Mouse (Mus musculus) adrenal gland, adult 18-20 months (tissue): ENCODE measurements around the gene Olfr589. TPM values are rescaled to one million over a fixed set of nuclear protein-coding genes. Genes with fewer than 3 reads are reported as not detected.
"Not testable (repeated sequence)": the region's sequence is repeated elsewhere in the genome, so short reads cannot be mapped to it uniquely, and the experiment has no call there.

ENCODE experiments used
- DNase-seq, 2 experiments: peaks; one replicate each; pipeline ENCODE4 v3.0.0; 2021 to 2022; ENCODE audit warnings: low spot score in 2 of 2
- long read RNA-seq, 2 experiments: library from polyadenylated mRNA; stranded (forward); transcript quantifications; one replicate each; pipeline ENCODE4 v2.0.0; 2021
- total RNA-seq, 2 experiments: library from RNA; stranded (reverse); gene quantifications; 1 replicate in 1 of 2; 2 replicates in 1 of 2; pipeline ENCODE4 v1.2.3; 2021

Olfr589 gene
- total RNA-seq = not detected
- long read RNA-seq, experiment 1 = 0 reads
- long read RNA-seq, experiment 2 = 0 reads

DNA sequence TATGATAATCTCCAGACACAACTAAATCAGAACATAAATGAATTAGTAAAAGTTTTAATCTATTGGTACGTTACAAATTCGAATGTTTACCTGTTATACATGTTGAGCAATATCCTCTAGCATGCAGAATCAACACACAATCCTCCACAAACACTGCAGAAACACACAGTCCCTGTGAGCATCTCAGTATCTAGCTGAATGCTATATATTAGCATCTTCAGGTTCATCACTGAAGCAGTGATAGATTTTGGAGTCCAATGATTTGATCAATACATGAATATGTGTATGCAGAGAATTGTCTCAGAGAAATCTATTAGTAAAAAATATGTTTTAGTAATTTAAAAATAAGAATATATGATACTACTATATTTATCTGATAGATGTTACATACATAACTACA is at the start of gene Olfr589:
Gene Olfr589, minus strand, starts transcription at position 101 of the 400 bp plus-strand sequence.
- no peak for DNase-seq

DNA sequence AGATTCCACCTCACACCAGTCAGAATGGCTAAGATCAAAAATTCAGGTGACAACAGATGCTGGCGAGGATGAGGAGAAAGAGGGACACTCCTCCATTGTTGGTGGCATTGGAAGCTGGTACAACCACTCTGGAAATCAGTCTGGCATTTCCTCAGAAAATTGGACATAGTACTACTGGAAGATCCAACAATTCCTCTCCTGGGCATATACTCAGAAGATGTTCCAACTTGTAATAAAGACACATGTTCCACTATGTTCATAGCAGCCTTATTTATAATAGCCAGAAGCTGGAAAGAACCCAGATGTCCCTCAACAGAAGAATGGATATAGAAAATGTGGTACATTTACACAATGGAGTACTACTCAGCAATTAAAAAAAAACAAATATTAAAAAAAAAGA is 28.3 kb upstream of the Olfr589 start, which contains the start of gene Olfr592:
Gene Olfr592, plus strand, starts transcription at position 301 of the 400 bp plus-strand sequence.
- DNase-seq = not testable (repeated sequence)

DNA sequence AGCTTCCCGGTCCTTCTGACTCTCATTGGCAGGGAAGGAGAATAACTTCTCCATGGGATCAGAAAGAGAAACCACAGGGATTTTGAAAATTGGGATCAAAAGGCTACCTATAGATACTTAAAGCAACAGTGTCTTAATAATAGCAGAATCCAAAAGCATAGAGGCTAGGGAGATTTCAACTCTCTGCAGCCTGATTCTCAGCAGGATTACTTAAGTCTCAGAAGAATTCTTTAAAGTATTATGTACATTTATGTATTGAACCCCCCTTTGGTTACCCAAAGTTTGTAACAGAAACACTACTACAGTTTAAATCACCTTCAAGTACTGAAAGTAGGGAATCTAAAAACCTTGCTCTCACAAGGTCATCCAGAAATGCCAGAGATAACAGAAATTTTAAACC is 22.1 kb upstream of the Olfr589 start, which contains the start of gene Olfr591:
Gene Olfr591, minus strand, starts transcription at position 101 of the 400 bp plus-strand sequence.
- no peak for DNase-seq

DNA sequence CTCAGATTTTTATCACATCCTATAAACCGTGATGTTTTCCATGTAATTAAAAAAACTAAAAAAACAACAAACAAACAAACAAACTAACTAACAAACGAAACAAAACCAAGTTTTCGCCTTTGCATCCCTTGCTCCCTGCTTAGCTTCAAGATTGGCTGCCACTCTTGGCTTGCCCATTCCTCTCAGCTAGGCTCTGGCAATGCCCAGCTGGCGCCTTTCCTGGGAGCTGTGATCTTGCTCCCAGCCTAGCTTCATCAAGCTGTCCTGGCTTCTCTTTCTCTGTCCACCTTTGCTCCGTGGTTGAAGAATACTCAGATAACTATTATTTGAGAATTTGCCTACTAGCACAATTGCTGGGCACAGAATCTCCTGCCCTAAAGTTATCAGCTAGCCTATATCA is 13.5 kb upstream of the Olfr589 start:
- no peak for DNase-seq

DNA sequence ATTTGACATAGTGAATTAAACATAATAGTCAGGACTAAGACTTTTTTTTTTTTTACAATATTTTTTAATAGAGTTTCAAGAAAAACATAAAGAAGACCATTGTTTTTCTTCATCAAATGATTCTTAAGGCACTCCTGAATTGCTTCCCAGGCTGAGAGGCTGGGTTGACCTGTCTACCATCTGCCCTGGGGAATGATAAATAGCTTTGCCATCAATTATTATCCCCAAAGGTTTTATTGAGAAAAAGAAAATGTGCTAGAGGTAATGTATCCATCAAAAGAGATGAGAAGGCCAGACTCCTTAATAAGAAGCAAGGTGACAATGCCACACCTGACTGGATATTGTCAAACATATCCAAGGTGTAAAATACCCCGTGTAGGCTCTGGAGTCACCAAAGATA is 15.6 kb downstream of the Olfr589 start, which contains the start of gene Olfr588-ps1:
Gene Olfr588-ps1, plus strand, starts transcription at position 301 of the 400 bp plus-strand sequence.
- DNase-seq = no peak

DNA sequence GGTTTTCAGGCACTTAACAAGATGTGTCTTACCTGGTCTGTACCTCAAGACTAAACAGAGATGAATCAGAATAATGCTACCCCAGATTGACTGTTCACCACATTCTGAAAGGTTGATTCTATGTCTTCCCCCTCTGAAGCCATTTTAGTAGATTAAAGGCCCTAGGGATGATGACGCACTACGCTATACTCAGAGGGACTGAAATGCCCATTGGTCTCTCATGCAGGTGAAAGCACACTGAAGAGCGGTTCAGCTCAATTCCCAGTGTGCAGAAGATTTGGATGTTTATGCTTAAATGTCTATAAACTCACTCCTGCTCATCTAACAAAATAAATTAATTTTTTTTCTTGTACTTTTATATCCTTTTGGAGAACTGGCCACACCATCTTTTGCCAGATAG is 30.6 kb downstream of the Olfr589 start, which contains the start of gene Olfr586:
Gene Olfr586, minus strand, starts transcription at position 101 of the 400 bp plus-strand sequence.
- DNase-seq = no peak

DNA sequence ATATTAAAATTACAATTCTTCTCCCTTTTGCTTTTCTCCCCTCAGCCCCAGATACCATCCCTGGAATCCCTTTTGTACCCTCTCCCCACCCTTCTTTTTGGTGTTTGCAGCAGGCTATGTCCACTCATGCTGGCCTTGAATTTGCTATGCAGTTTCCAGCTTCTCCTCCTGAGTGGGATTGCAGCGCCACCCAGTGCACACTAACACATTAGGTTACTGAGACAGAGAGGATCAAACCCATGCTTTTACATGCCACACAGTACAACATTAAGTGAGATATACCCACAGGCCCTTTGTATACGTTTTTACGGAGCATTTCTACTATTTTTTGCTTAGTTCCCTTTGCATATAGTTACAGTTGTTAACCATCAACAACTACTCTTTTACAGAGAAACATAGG is 36.8 kb downstream of the Olfr589 start:
- no peak for DNase-seq

Other genes starting within 250 kb of the Olfr589 start
- not detected for gene Olfr571, start 238.8 kb downstream of the Olfr589 start, total RNA-seq
- not detected for gene Olfr572, start 231.9 kb downstream of the Olfr589 start, total RNA-seq
- gene Olfr573-ps1, start 213.8 kb downstream of the Olfr589 start, total RNA-seq = not detected
- gene Olfr574, start 207.9 kb downstream of the Olfr589 start, total RNA-seq = under 1 TPM in 1 of 2 experiments, not detected in 1; 0.38 TPM
- gene Olfr575, start 197.6 kb downstream of the Olfr589 start, total RNA-seq = not detected
- not detected for gene Olfr576, start 193.7 kb downstream of the Olfr589 start, total RNA-seq
- not detected for gene Olfr577, start 180.4 kb downstream of the Olfr589 start, total RNA-seq
- gene Olfr578, start 167.0 kb downstream of the Olfr589 start, total RNA-seq = not detected
- not detected for gene Olfr582, start 118.3 kb downstream of the Olfr589 start, total RNA-seq
- not detected for gene Olfr583, start 105.1 kb downstream of the Olfr589 start, total RNA-seq
- gene Olfr584, start 74.5 kb downstream of the Olfr589 start, total RNA-seq = not detected
- gene Olfr585, start 58.6 kb downstream of the Olfr589 start, total RNA-seq = not detected
- not detected for gene Olfr586, start 30.7 kb downstream of the Olfr589 start, total RNA-seq
- gene Olfr588-ps1, start 15.5 kb downstream of the Olfr589 start, total RNA-seq = not detected
- gene Olfr591, start 22.0 kb upstream of the Olfr589 start, total RNA-seq = not detected
- not detected for gene Olfr592, start 28.4 kb upstream of the Olfr589 start, total RNA-seq
- not detected for gene Olfr593, start 55.5 kb upstream of the Olfr589 start, total RNA-seq
- not detected for gene Olfr594, start 60.6 kb upstream of the Olfr589 start, total RNA-seq
- gene Usp17ld, start 96.1 kb upstream of the Olfr589 start, total RNA-seq = not detected
- gene Olfr596, start 149.3 kb upstream of the Olfr589 start, total RNA-seq = not detected
- not detected for gene Olfr597, start 160.0 kb upstream of the Olfr589 start, total RNA-seq
- not detected for gene Olfr598, start 167.2 kb upstream of the Olfr589 start, total RNA-seq
- not detected for gene Olfr599, start 179.6 kb upstream of the Olfr589 start, total RNA-seq
- not detected for gene Olfr600, start 193.3 kb upstream of the Olfr589 start, total RNA-seq
- gene Olfr601, start 206.3 kb upstream of the Olfr589 start, total RNA-seq = not detected
- not detected for gene Olfr603, start 229.8 kb upstream of the Olfr589 start, total RNA-seq